Mouse (Mus musculus): ENCODE results near the gene Egflam.

The Egflam gene

DNA sequence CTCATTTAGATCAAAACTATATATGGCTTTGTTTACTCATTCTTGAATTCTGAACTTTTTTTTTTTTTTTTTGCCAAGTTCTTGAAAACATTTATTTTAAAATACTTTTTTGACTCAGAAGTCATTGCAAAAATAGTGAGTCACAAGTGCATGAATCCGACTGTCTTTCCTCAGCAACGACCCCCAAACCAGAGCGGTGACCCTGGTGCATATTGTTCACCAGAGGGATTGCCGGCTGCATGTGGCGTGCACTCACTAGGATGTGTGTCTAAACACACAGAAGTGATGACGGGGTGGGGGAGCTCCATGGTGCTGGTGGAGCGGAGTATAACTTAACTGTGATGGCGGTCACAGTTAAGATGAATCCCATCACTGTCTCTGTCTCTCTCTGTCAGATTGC lies 224.4 kb downstream of the Egflam start:
- no peak for DNase-seq (ENCODE audit: low spot score)

DNA sequence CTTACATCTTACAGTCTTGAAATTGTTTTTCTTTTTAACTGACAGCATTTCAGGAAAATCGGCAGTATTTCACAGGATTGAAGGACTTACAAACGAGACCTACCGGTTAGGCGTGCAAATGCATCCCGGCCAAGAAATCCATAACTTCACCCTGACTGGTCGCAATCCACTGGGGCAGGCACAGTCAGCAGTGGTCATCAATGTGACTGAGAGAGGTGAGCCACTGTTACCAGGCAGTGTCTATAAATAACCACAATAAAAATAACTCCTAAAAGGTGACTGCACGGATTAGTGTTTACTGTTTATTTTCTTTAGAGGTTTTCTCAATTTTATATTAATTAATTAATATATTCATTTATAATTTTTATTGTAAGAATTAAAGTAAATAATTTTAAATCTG lies 224.8 kb downstream of the Egflam start:
- no peak for DNase-seq (ENCODE audit: low spot score)

DNA sequence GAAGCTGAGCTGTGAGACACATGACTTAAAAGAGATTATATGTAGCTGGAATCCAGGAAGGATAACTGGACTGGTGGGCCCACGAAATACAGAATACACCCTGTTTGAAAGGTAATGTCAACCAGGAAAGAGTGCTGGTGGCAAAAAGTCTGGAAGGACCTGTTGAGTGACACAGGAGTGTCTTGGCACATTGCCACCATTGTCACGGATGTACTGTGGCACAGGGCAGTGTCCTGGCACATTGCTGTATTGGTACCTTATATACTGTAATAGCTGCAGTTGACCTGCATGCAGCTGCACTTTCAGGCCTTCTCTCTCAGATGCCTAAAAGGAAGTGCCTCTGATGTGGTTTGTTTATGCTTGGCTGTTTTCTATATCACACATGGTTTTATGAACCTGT lies 225.3 kb downstream of the Egflam start:
- no peak for DNase-seq (ENCODE audit: low spot score)

DNA sequence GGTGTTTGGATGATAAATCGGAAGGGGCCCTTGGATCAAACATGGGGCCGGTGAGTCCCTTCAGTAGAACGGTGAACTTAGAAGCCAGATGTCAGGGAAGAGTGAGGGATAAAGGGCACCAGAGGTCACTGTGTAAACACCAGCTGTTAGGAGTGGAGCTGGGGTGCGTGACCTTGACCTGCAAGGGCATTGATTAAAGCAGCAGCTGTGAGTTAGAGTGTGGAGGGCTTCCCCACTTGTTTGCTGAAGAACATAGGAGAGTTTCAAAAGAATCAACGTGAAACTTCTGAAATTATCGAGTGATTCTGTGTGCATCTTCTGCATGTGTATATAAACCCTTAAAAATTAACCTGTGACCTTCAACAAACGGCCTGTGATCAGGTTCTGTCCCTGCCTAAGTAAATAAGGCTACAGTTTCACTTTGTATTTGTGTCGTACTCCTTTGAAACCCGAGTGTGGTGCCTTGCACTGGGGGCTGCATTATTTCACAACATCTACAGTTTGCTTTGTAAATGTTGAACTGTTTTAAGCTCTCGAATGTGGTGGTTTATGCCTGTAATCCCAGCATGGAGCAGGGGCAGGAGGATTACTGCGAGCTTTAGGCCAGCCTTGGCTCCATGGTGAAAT lies 230.2 kb downstream of the Egflam start:
- DNase-seq (ENCODE audit: low spot score) = no peak

DNA sequence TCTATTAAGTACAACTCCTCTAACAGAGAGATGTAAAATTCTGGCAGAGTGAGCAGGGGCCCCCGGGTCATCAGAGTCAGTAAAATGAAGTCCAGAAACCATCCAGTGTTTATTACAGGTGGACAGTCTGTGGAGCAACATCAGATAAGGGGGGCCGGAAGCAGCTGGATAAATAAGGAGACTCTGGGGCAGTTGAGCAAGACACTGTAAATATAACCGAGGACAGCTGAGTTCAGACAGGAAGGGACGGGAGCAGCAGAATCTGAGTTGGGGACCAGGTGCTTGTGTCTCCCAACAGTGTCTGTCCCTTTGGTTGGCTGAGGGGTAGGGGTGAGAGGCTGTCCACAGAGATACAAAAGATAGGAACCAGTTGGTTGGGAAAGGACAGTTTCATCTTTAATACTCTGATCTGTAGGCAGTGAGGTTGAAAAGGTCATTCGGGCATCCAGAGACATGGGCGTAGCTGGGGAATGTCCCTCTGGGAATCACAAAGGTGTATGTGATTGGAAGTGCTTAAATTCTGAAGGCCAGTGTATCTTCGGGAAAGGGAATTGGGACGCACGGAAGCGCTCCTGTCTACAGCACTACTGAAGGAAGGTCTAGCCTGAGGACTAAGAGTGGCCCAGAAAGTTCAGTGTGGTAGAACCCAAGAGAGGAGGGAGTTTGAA lies 230.8 kb downstream of the Egflam start:
- no peak for DNase-seq (ENCODE audit: low spot score)

DNA sequence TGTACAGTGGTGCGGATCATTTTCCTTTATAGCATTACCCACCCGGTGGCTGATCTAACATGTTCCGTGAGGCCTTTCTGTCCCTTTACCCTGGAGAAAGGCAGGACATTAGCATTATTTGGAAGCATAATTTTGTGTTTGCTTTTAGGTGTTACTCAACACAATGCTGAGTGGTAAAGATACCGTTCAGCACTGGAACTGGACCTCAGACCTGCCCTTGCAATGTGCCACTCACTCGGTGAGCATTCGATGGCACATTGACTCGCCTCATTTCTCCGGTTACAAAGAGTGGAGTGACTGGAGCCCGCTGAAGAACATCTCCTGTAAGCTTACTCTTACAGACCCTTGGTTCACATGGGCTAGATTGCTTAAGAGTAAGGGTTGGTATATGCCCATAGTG lies 231.5 kb downstream of the Egflam start:
- DNase-seq (ENCODE audit: low spot score) = no peak

DNA sequence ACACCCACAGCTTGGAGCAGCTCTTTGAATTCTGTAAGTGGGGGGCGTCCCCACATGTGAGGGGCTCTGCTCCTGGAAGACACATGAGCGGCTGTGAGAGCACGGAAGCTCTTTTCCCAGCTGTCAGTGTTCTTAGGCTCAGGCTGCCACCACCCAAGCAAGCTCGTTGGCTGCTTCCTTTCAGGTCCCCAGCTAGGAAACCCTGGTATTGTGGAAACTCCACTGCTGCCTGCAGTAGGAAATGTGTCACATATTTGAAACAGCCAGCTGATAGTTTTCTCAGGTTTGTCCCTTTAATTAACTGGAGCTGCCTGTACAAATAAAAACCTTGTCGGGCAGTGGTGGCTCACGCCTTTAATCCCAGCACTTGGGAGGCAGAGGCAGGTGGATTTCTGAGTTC lies 234.3 kb downstream of the Egflam start:
- no peak for DNase-seq (ENCODE audit: low spot score)

DNA sequence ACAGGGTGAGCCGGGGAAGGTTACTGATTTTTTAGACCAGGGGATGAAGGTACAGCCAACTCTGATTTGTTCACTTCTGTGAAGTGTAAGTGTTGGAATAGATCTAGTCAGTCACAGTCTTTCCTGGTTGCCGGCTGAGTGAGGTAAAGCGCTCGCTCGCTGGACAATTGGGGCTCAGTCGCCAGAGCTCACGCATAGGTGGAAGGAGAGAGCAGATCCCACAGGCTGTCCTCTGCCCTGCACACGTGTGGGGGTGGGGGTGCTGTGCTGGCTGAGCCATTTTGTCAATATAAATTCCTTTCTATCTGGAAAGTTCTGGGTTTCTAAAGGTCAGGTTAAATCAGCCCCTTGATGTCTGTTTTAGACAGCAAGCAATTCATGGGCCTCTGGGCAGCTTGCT lies 237.9 kb downstream of the Egflam start:
- no peak for DNase-seq (ENCODE audit: low spot score)

DNA sequence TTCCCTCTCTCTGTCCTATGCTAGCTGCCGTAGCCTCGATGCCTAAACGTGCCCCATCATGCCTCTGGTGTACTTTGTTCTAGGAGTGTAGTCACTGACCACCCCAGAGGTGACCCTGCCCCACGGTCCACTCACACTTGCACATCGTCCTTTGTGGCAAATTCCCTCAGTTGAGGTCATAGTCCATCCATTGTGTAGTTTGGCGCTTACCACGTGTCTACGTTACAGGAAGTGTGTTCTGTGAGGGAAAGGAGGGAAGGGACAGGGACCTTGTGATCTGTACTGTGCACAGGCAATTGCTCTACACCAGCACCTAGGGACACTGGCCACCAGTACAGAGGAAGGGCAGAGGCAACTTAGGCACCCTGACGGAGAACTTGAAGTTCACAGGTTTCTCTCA lies 238.3 kb downstream of the Egflam start:
- DNase-seq (ENCODE audit: low spot score) = no peak

DNA sequence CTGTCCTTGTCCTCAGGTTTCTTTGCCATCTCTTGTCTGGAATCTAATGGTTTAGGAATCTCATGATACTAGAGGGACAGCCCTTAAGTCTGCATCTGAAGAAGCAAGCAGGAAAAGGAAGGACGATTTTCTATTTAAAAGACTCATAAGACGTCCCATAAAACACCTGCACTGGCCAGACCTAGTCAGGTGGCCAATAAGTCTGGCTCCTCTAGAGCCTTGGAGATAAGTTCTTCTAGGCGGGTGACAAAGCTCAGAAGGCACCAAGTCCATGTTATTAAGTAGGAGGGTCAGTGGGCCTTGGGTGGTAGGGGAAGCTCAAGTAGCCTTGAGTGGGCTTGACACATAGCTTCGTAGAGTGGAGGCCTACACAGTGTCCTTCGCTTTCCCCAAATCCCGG lies 240.5 kb downstream of the Egflam start:
- DNase-seq (ENCODE audit: low spot score) = no peak

Measured in layer of hippocampus, adult 9-10 months (tissue).